Mouse (Mus musculus) CH12.LX (cell line): ENCODE data around the gene Gm10959. TPM values are rescaled to one million over a fixed set of nuclear protein-coding genes. Genes with fewer than 3 reads are reported as not detected.
A peak's percentile ranks its signal among the peaks of the same experiment; 100 is the strongest.

Experiments
- DNase-seq: peaks from one replicate; pipeline ENCODE4 v3.0.0-alpha.2; 2013; ENCODE audit errors: extremely low read depth
- H3K27ac ChIP-seq: 2 replicates; pipeline ENCODE4 v1.5.1; 2012; ENCODE audit warnings: low read depth, mild to moderate bottlenecking, control low read depth, moderate library complexity; ENCODE audit not compliant: insufficient read depth
- H3K27me3 ChIP-seq: replicated peaks from 2 replicates; pipeline ENCODE3; 2012; ENCODE audit warnings: inconsistent platforms
- H3K36me3 ChIP-seq, 2 experiments: replicated peaks in 1 of 2; 2 replicates each; pipeline versions ENCODE3 to v1.6.1; 2012; ENCODE audit warnings: inconsistent platforms in 1 of 2, low read length in 1 of 2, mild to moderate bottlenecking in 1 of 2, mixed read lengths in 1 of 2, moderate library complexity in 1 of 2; ENCODE audit not compliant: control insufficient read depth in 1 of 2, insufficient read depth in 1 of 2
- H3K4me1 ChIP-seq, 2 experiments: 2 replicates each; pipeline ENCODE4 v1.6.1; 2012; ENCODE audit warnings: inconsistent platforms in 1 of 2, moderate library complexity in 1 of 2; ENCODE audit not compliant: insufficient read depth in 2 of 2, control insufficient read depth in 1 of 2
- H3K4me2 ChIP-seq: 2 replicates; pipeline ENCODE4 v1.6.1; 2012; ENCODE audit warnings: low read depth, mild to moderate bottlenecking, control low read depth; ENCODE audit not compliant: poor library complexity, insufficient read depth, severe bottlenecking
- H3K4me3 ChIP-seq, 3 experiments: fragments of 150-350 bp in 1 of 3; sonication (generic) in 1 of 3; replicated peaks in 1 of 3; 2 replicates each; pipeline versions ENCODE3 to v1.5.1; 2011 to 2012; ENCODE audit warnings: low read depth in 2 of 3, low read length in 2 of 3, mild to moderate bottlenecking in 2 of 3, moderate library complexity in 2 of 3, control low read depth in 1 of 3, improper control_type of control experiment in 1 of 3, inconsistent platforms in 1 of 3, mixed read lengths in 1 of 3; ENCODE audit not compliant: poor library complexity in 1 of 3
- H3K79me2 ChIP-seq: replicated peaks from 2 replicates; pipeline ENCODE4 v1.6.1; 2012; ENCODE audit warnings: mild to moderate bottlenecking, moderate library complexity; ENCODE audit not compliant: control insufficient read depth, poor library complexity, insufficient read depth, severe bottlenecking; ENCODE audit errors: extremely low read depth
- H3K9ac ChIP-seq: 2 replicates; pipeline ENCODE4 v1.6.1; 2012; ENCODE audit warnings: low read depth, mild to moderate bottlenecking, control low read depth, moderate library complexity; ENCODE audit not compliant: insufficient read depth
- H3K9me3 ChIP-seq: replicated peaks from 2 replicates; pipeline ENCODE3; 2012; ENCODE audit warnings: low read length, inconsistent platforms, mixed read lengths
- BHLHE40 ChIP-seq: IDR thresholded peaks from 2 replicates; pipeline ENCODE4 v1.6.1; 2011; ENCODE audit warnings: mild to moderate bottlenecking, low read depth, low read length, improper control_type of control experiment
- CHD1 ChIP-seq: IDR thresholded peaks from 2 replicates; pipeline ENCODE4 v1.6.1; 2012; ENCODE audit warnings: low read depth, low read length, improper control_type of control experiment, inconsistent platforms
- CTCF ChIP-seq, 2 experiments: IDR thresholded peaks in 1 of 2; conservative IDR thresholded peaks in 1 of 2; 2 replicates each; pipeline ENCODE4 v1.5.1; 2011 to 2012; ENCODE audit warnings: low read depth in 2 of 2, low read length in 2 of 2, improper control_type of control experiment in 1 of 2, inconsistent platforms in 1 of 2, mild to moderate bottlenecking in 1 of 2, moderate library complexity in 1 of 2
- ELF1 ChIP-seq: IDR thresholded peaks from 2 replicates; pipeline ENCODE4 v1.6.1; 2014; ENCODE audit warnings: low read depth, mild to moderate bottlenecking, inconsistent platforms, low read length, improper control_type of control experiment
- EP300 ChIP-seq: IDR thresholded peaks from 2 replicates; pipeline ENCODE4 v1.6.1; 2011; ENCODE audit warnings: low read length, improper control_type of control experiment
- HCFC1 ChIP-seq: IDR thresholded peaks from 2 replicates; pipeline ENCODE4 v1.6.1; 2012; ENCODE audit warnings: low read depth, mild to moderate bottlenecking, inconsistent platforms, low read length, improper control_type of control experiment
- IRF4 ChIP-seq: IDR thresholded peaks from 2 replicates; pipeline ENCODE4 v1.6.1; 2014; ENCODE audit warnings: low read depth, mild to moderate bottlenecking, inconsistent platforms, low read length, improper control_type of control experiment
- PAX5 ChIP-seq: IDR thresholded peaks from 2 replicates; pipeline ENCODE4 v1.6.1; 2012; ENCODE audit warnings: low read length, inconsistent platforms, mixed read lengths
- POLR2A ChIP-seq: IDR thresholded peaks from 2 replicates; pipeline ENCODE4 v1.6.1; 2011; ENCODE audit warnings: low read depth, mild to moderate bottlenecking, improper control_type of control experiment, low read length
- SMC3 ChIP-seq: IDR thresholded peaks from 2 replicates; pipeline ENCODE4 v1.6.1; 2011; ENCODE audit warnings: low read depth, low read length, improper control_type of control experiment
- USF1 ChIP-seq: IDR thresholded peaks from 2 replicates; pipeline ENCODE4 v1.6.1; 2014; ENCODE audit warnings: low read depth, mild to moderate bottlenecking, inconsistent platforms, low read length, improper control_type of control experiment
- USF2 ChIP-seq: conservative IDR thresholded peaks from 2 replicates; pipeline ENCODE4 v1.6.1; 2011; ENCODE audit warnings: low read depth, low read length, improper control_type of control experiment
- dilution Hi-C: fragments of 300-500 bp; cut with MboI; formaldehyde crosslinking; loops from 2 replicates; pipeline ENCODE4 v1.14.3; 2020; ENCODE audit warnings: low sequenced_read_pairs; ENCODE audit not compliant: extremely low pct_unique_long_range_greater_than_20kb, extremely low pct_ligation_motif_present
- in situ Hi-C: fragments of 300-500 bp; cut with MboI; formaldehyde crosslinking; loops from 3 replicates; pipeline ENCODE4 v1.14.3; 2019; ENCODE audit warnings: low sequenced_read_pairs, low pct_ligation_motif_present, low pct_unique_long_range_greater_than_20kb, mixed read lengths
- polyA plus RNA-seq: library from polyadenylated mRNA; unstranded; fragments of >175 nt; gene quantifications from 2 replicates; pipeline ENCODE4 v1.2.1, GENCODE M21; 2012; ENCODE audit warnings: low read depth; ENCODE audit not compliant: insufficient read length
- total RNA-seq, 2 experiments: library from RNA; depleted of rRNA; stranded (reverse); fragments of 300-350 nt in 1 of 2; fragments of >200 nt in 1 of 2; gene quantifications; 2 replicates each; pipeline ENCODE4 v1.2.3; 2012 to 2014

Gene Gm10959
- total and polyA plus RNA-seq, 3 experiments = not detected

DNA sequence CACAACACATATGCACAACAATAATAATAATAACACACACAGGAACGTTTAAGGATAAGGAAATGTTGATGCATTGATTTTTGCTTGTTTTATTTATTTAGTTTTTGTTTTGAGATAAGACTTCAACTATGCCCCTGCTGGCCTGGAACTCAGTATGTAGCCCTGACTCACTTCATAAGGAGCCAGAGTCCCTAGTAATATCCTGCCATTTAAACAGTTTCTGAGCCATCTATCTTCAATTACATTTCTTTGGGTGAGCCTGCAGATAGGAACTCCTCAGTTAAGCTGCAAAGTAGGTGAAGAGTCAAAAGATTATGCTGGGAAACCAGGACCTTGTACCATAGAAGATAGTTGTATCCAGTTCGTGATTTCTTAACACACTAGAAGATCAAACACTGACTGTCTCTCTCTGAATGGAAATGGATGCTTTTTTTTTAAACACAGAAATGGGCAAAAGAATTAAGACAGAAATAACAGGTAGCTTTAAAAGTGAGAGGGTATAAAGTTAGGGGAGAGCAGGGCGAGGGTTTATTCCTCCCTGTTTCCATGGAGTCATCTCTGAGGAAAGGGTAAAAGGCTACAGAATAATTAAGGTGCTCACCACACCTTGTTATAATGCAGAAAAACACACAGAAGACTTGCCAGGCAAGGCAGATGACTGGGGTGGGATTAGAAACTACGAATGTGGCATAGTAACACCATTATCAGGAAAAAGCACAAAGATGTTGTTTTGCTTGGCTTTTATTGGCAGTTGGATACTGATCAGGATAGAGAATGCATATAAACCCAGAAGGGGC is 31.5 kb downstream of the Gm10959 start:
- TF ChIP-seq POLR2A (no peak), PAX5 (no peak), USF2 (no peak), ELF1 (no peak), BHLHE40 (no peak), HCFC1 (no peak), IRF4 (no peak)
- TF ChIP-seq, all 38 proteins: peak for 0
- Histone ChIP-seq H3K79me2 (no peaks in the 10 kb centered on the region), H3K4me1 (peaks cover 7 to 11% of the 10 kb centered on the region in 2 experiments), H3K27me3 (no peaks in the 10 kb centered on the region), H3K4me2 (peak overlapping the region; percentile 89; the same call in 1 of the 2 replicates), H3K4me3 (no peak overlapping the region), H3K9me3 (no peaks in the 10 kb centered on the region), H3K36me3 (no peaks in the 10 kb centered on the region), H3K9ac (no peak overlapping the region), H3K27ac (no peak overlapping the region)
- dilution Hi-C loops = no loop called here
- in situ Hi-C loops = no loop called here
- no peak for DNase-seq

DNA sequence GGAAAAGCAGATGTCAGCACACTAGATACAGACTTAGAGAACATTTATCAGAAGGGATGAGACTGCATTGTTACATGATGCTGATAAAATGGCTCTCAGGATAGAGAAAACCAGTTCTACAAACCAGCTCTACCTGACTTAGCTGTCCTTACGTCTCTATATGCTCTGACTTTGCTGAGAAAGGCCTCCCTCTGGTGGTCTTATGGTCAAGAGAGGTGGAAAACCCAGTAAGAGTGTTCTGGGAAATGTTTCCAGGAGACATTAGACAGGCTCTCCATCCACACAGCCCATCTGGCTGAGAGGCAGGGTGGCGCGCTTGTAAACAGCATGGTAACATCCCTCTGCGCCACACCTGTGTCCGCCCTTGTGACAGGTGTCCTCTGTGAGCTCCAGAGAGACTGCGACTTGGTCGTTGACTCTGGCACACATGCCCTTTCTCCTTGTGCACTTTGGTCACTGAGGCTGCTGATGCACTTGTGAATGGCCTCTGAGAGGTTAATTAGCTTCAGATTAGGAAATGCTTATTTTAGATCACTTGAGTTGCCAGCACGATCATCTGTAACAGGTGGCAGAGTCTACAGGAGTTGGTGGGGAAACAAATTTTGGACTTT is 40.4 kb downstream of the Gm10959 start:
- Histone ChIP-seq H3K36me3 (no peaks in the 10 kb centered on the region), H3K4me2 (no peak overlapping the region), H3K4me3 (no peak overlapping the region), H3K9ac (no peak overlapping the region), H3K9me3 (no peaks in the 10 kb centered on the region), H3K27ac (no peak overlapping the region), H3K4me1 (no peaks in the 10 kb centered on the region), H3K27me3 (no peaks in the 10 kb centered on the region), H3K79me2 (no peaks in the 10 kb centered on the region)
- no peak for DNase-seq
- in situ Hi-C loops (no loop called here), dilution Hi-C loops (no loop called here)
- no peak for TF ChIP-seq SMC3
- peak in 1 of 2 experiments; percentile 5; a peak in 1 of 4 replicates for TF ChIP-seq CTCF (conservative IDR thresholded peaks at IDR 0.05 in 1 of 2, IDR thresholded peaks at IDR 0.05 in 1 of 2; ENCODE audit: low read depth in 2 of 2, low read length in 2 of 2)

DNA sequence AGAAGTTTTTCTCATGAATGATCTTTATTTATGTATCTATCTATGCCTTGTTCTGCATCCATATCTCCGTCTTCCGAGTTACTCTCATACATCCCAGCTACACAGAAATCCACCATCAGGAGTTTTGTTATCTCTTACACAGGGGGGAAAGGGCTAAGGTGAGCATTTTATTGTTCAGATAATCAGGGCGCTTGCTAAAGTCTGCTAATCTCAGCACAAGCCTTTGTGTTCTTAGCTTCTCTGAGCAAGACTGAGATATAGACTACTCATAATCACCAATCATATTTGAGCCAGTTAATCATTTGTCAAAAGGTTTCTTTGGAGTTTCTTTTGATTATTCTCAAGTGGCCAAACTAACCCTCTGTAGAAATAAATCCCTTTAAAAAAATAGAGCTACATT is 41.6 kb downstream of the Gm10959 start:
- no peak for DNase-seq
- no peaks in the 10 kb centered on the region for H3K79me2 ChIP-seq
- no peaks in the 10 kb centered on the region for H3K4me1 ChIP-seq
- H3K27ac ChIP-seq = no peak overlapping the region
- H3K4me3 ChIP-seq = no peak overlapping the region
- in situ Hi-C loops = no loop called here
- dilution Hi-C loops = no loop called here
- no peaks in the 10 kb centered on the region for H3K9me3 ChIP-seq
- TF ChIP-seq USF1 (no peak), EP300 (no peak), CHD1 (no peak), BHLHE40 (no peak)
- H3K36me3 ChIP-seq = no peaks in the 10 kb centered on the region
- no peak overlapping the region for H3K9ac ChIP-seq
- no peaks in the 10 kb centered on the region for H3K27me3 ChIP-seq
- H3K4me2 ChIP-seq = no peak overlapping the region
